Mouse (Mus musculus): ENCODE data around the gene Adgrg6. TPM values are rescaled to one million over a fixed set of nuclear protein-coding genes. Genes with fewer than 3 reads are reported as not detected.

The Adgrg6 gene
- polyA plus RNA-seq, 1 experiment from 2014 or later, result 3.4 TPM

GRCm38 (mm10) chr10:14483257-14483656 is 62.2 kb downstream of the Adgrg6 start:
- H3K36me3 ChIP-seq, result no peaks in the 10 kb centered on the region
- no peak overlapping the region for H3K27ac ChIP-seq
- H3K4me3 ChIP-seq (replicated peaks), result no peak overlapping the region
- H3K9me3 ChIP-seq, result no peaks in the 10 kb centered on the region
- H3K4me1 ChIP-seq (replicated peaks), result 0 out of 2 replicates have a peak, but pooled peaks cover 6% of the 10 kb centered on the region
- no peak overlapping the region for H3K4me2 ChIP-seq
- no peaks in the 10 kb centered on the region for H3K27me3 ChIP-seq
- H3K9ac ChIP-seq (replicated peaks), result no peak overlapping the region
- ATAC-seq (ENCODE audit: insufficient number of reproducible peaks, insufficient read depth, low FRiP score, low TSS enrichment, low read depth), result no peak
- WGBS, result 80% methylated on average over 5 of the region's 5 CpGs

GRCm38 (mm10) chr10:14482483-14482882 is 63.0 kb downstream of the Adgrg6 start:
- no peak overlapping the region for H3K4me3 ChIP-seq (replicated peaks)
- H3K27ac ChIP-seq, result no peak overlapping the region
- ATAC-seq (ENCODE audit: insufficient number of reproducible peaks, insufficient read depth, low FRiP score, low TSS enrichment, low read depth), result no peak
- WGBS, result 52% methylated on average over 5 of the region's 5 CpGs
- no peaks in the 10 kb centered on the region for H3K27me3 ChIP-seq
- no peak overlapping the region for H3K4me2 ChIP-seq
- no peak overlapping the region for H3K9ac ChIP-seq (replicated peaks)
- no peaks in the 10 kb centered on the region for H3K9me3 ChIP-seq
- 0 out of 2 replicates have a peak, but pooled peaks cover 6% of the 10 kb centered on the region for H3K4me1 ChIP-seq (replicated peaks)
- H3K36me3 ChIP-seq, result no peaks in the 10 kb centered on the region

- no peaks in the 10 kb centered on the region for H3K36me3 ChIP-seq
- H3K4me2 ChIP-seq, result no peak overlapping the region
- H3K4me3 ChIP-seq (replicated peaks), result no peak overlapping the region
- H3K27me3 ChIP-seq, result no peaks in the 10 kb centered on the region
- no peak for ATAC-seq (ENCODE audit: insufficient number of reproducible peaks, insufficient read depth, low FRiP score, low TSS enrichment, low read depth)
- 0 out of 2 replicates have a peak, but pooled peaks cover 6% of the 10 kb centered on the region for H3K4me1 ChIP-seq (replicated peaks)
- H3K27ac ChIP-seq, result no peak overlapping the region
- 42% methylated on average over 5 of the region's 5 CpGs for WGBS
- H3K9ac ChIP-seq (replicated peaks), result no peak overlapping the region
- H3K9me3 ChIP-seq, result no peaks in the 10 kb centered on the region
These were observed 64.5 kb downstream of the Adgrg6 start for GRCm38 (mm10) chr10:14480928-14481327.

GRCm38 (mm10) chr10:14476393-14476792 is 69.1 kb downstream of the Adgrg6 start:
- H3K27me3 ChIP-seq, result no peaks in the 10 kb centered on the region
- H3K27ac ChIP-seq, result no peak overlapping the region
- 61% methylated on average over 1 of the region's 1 CpGs for WGBS
- no peak overlapping the region for H3K4me3 ChIP-seq (replicated peaks)
- ATAC-seq (ENCODE audit: insufficient number of reproducible peaks, insufficient read depth, low FRiP score, low TSS enrichment, low read depth), result no peak
- H3K9ac ChIP-seq (replicated peaks), result no peak overlapping the region
- H3K4me2 ChIP-seq, result no peak overlapping the region
- no peaks in the 10 kb centered on the region for H3K9me3 ChIP-seq
- H3K4me1 ChIP-seq (replicated peaks), result 0 out of 2 replicates have a peak, but pooled peaks cover 6% of the 10 kb centered on the region
- H3K36me3 ChIP-seq, result no peaks in the 10 kb centered on the region

GRCm38 (mm10) chr10:14475641-14476040 is 69.8 kb downstream of the Adgrg6 start:
- Histone ChIP-seq H3K27me3 (no peaks in the 10 kb centered on the region), H3K4me1 (replicated peaks) (0 out of 2 replicates have a peak, but pooled peaks cover 2% of the 10 kb centered on the region), H3K27ac (no peak overlapping the region), H3K9me3 (no peaks in the 10 kb centered on the region), H3K9ac (replicated peaks) (no peak overlapping the region), H3K36me3 (no peaks in the 10 kb centered on the region), H3K4me3 (replicated peaks) (no peak overlapping the region), H3K4me2 (no peak overlapping the region)
- no peak for ATAC-seq (ENCODE audit: insufficient number of reproducible peaks, insufficient read depth, low FRiP score, low TSS enrichment, low read depth)
- 93% methylated on average over 2 of the region's 2 CpGs for WGBS

- Histone ChIP-seq H3K27me3 (no peaks in the 10 kb centered on the region), H3K9ac (replicated peaks) (no peak overlapping the region), H3K4me3 (replicated peaks) (no peak overlapping the region), H3K27ac (no peak overlapping the region), H3K9me3 (no peaks in the 10 kb centered on the region), H3K36me3 (no peaks in the 10 kb centered on the region), H3K4me2 (no peak overlapping the region), H3K4me1 (replicated peaks) (no peaks in the 10 kb centered on the region)
- 86% methylated on average over 8 of the region's 8 CpGs for WGBS
- ATAC-seq (ENCODE audit: insufficient number of reproducible peaks, insufficient read depth, low FRiP score, low TSS enrichment, low read depth), result no peak
These were observed 70.7 kb downstream of the Adgrg6 start for GRCm38 (mm10) chr10:14474541-14475305.

GRCm38 (mm10) chr10:14471039-14471550 is 74.4 kb downstream of the Adgrg6 start:
- no peaks in the 10 kb centered on the region for H3K9me3 ChIP-seq
- no peak overlapping the region for H3K4me2 ChIP-seq
- H3K36me3 ChIP-seq, result no peaks in the 10 kb centered on the region
- 71% methylated on average over 5 of the region's 5 CpGs for WGBS
- H3K27ac ChIP-seq, result no peak overlapping the region
- H3K4me1 ChIP-seq (replicated peaks), result no peaks in the 10 kb centered on the region
- no peak overlapping the region for H3K9ac ChIP-seq (replicated peaks)
- no peak for ATAC-seq (ENCODE audit: insufficient number of reproducible peaks, insufficient read depth, low FRiP score, low TSS enrichment, low read depth)
- H3K4me3 ChIP-seq (replicated peaks), result no peak overlapping the region
- no peaks in the 10 kb centered on the region for H3K27me3 ChIP-seq

- 82% methylated on average over 10 of the region's 10 CpGs for WGBS
- Histone ChIP-seq H3K9me3 (no peaks in the 10 kb centered on the region), H3K27me3 (no peaks in the 10 kb centered on the region), H3K9ac (replicated peaks) (no peak overlapping the region), H3K4me1 (replicated peaks) (no peaks in the 10 kb centered on the region), H3K36me3 (no peaks in the 10 kb centered on the region), H3K4me2 (no peak overlapping the region), H3K27ac (no peak overlapping the region), H3K4me3 (replicated peaks) (no peak overlapping the region)
- no peak for ATAC-seq (ENCODE audit: insufficient number of reproducible peaks, insufficient read depth, low FRiP score, low TSS enrichment, low read depth)
These were observed 76.8 kb downstream of the Adgrg6 start for GRCm38 (mm10) chr10:14468623-14469022.

GRCm38 (mm10) chr10:14463796-14464511 is 81.5 kb downstream of the Adgrg6 start:
- no peak for ATAC-seq (ENCODE audit: insufficient number of reproducible peaks, insufficient read depth, low FRiP score, low TSS enrichment, low read depth)
- Histone ChIP-seq H3K27me3 (no peaks in the 10 kb centered on the region), H3K27ac (no peak overlapping the region), H3K4me3 (replicated peaks) (no peak overlapping the region), H3K4me1 (replicated peaks) (no peaks in the 10 kb centered on the region), H3K36me3 (no peaks in the 10 kb centered on the region), H3K9ac (replicated peaks) (no peak overlapping the region), H3K4me2 (no peak overlapping the region), H3K9me3 (no peaks in the 10 kb centered on the region)
- WGBS, result 38% methylated on average over 4 of the region's 4 CpGs

GRCm38 (mm10) chr10:14460933-14461514 is 84.4 kb downstream of the Adgrg6 start:
- 86% methylated on average over 4 of the region's 4 CpGs for WGBS
- Histone ChIP-seq H3K4me3 (replicated peaks) (no peak overlapping the region), H3K9me3 (no peaks in the 10 kb centered on the region)

GRCm38 (mm10) chr10:14460252-14460932 is 85.1 kb downstream of the Adgrg6 start:
- H3K27me3 ChIP-seq, result no peaks in the 10 kb centered on the region
- no peaks in the 10 kb centered on the region for H3K36me3 ChIP-seq
- WGBS, result 67% methylated on average over 5 of the region's 5 CpGs

More at GRCm38 (mm10) chr10:14460933-14461514, 84.4 kb downstream of the Adgrg6 start:
- H3K4me1 ChIP-seq (replicated peaks), result no peaks in the 10 kb centered on the region
- no peak overlapping the region for H3K27ac ChIP-seq
- no peaks in the 10 kb centered on the region for H3K27me3 ChIP-seq
- no peak for ATAC-seq (ENCODE audit: insufficient number of reproducible peaks, insufficient read depth, low FRiP score, low TSS enrichment, low read depth)
- H3K9ac ChIP-seq (replicated peaks), result no peak overlapping the region
- H3K4me2 ChIP-seq, result no peak overlapping the region
- H3K36me3 ChIP-seq, result no peaks in the 10 kb centered on the region

More at GRCm38 (mm10) chr10:14460252-14460932, 85.1 kb downstream of the Adgrg6 start:
- H3K4me2 ChIP-seq, result no peak overlapping the region
- peaks cover 3% of the 10 kb centered on the region; the same call in 1 of the 2 replicates for H3K4me1 ChIP-seq (replicated peaks)
- H3K4me3 ChIP-seq (replicated peaks), result no peak overlapping the region
- ATAC-seq (ENCODE audit: insufficient number of reproducible peaks, insufficient read depth, low FRiP score, low TSS enrichment, low read depth), result no peak
- no peak overlapping the region for H3K27ac ChIP-seq
- H3K9me3 ChIP-seq, result no peaks in the 10 kb centered on the region
- no peak overlapping the region for H3K9ac ChIP-seq (replicated peaks)

All from limb, embryonic 12.5 days (tissue).